Comparison of ENCODE assay signal across 9 mouse cellular contexts in the genomic region with DNA sequence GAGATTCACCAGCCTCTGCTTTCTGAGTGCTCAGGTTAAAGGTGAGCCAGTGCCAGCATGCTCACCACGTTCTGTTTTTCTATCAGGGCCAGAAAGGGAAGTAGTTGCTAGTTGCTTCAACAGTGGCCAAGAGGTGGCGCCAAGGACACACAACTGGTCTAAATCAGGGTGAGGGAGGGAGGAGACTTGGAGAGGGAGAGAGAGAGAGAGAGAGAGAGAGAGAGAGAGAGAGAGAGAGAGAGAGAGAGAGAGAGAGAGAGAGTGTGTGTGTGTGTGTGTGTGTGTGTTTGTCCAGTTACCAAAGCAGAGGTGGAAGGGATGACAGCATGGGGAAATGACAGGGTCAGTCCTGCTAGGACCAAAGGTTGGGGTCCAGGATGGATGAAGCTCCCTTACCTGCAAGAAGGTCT. TPM values are rescaled to one million over a fixed set of nuclear protein-coding genes. Genes with fewer than 3 reads are reported as not detected.
DNase-seq lines count a peak whose midpoint lies in the region; ATAC-seq and TF ChIP-seq lines count a peak whose summit lies in the region.
"Had no signal": no experiment of that assay in that cellular context is flagged by ENCODE, and none has a peak within 500 bp of the region (broad histone marks: within the 10 kb centered on the region; RNA-seq: fewer than 3 reads in every experiment).

No protein-coding gene starts in this region.

- H3K4me3 ChIP-seq in heart, adult 2 months, result no peak overlapping the region
- H3K4me3 ChIP-seq in heart, embryonic 12.5 days, result no peak overlapping the region
- H3K4me3 ChIP-seq in C2C12 (ENCODE audit: insufficient read depth, poor library complexity, severe bottlenecking), result no peak overlapping the region
- no peak overlapping the region for H3K4me3 ChIP-seq in liver, embryonic 14.5 days (ENCODE audit: insufficient read depth in 1 of 2, low read depth in 2 of 2, low read length in 2 of 2)
- H3K4me3 ChIP-seq: stomach, embryonic 15.5 days had no signal

- intact Hi-C loops in heart, adult 2 months (cut with DNase I), result loop anchor here (1.0 kb wide), 1 partner anchor 41 kb away; no protein-coding TSS in a partner anchor

- no peak overlapping the region for H3K27ac ChIP-seq in heart, adult 2 months
- H3K27ac ChIP-seq in heart, embryonic 12.5 days (ENCODE audit: poor library complexity, severe bottlenecking), result no peak overlapping the region
- H3K27ac ChIP-seq in liver, embryonic 14.5 days, result no peak overlapping the region
- H3K27ac ChIP-seq: stomach, embryonic 15.5 days had no signal

- H3K36me3 ChIP-seq in heart, adult 2 months (ENCODE audit: control insufficient read depth, insufficient read depth, low read length), result peaks cover 8% of the 10 kb centered on the region
- peaks cover 89% of the 10 kb centered on the region for H3K36me3 ChIP-seq in heart, embryonic 12.5 days
- H3K36me3 ChIP-seq in C2C12 (ENCODE audit: control insufficient read depth, insufficient read depth), result peaks cover 97% of the 10 kb centered on the region
- H3K36me3 ChIP-seq in liver, embryonic 14.5 days (replicated peaks; ENCODE audit: control insufficient read depth, insufficient read depth, low read depth), result peaks cover 11% of the 10 kb centered on the region

- no peak for ATAC-seq in heart, embryonic 12.5 days (ENCODE audit: insufficient number of reproducible peaks, low FRiP score)
- ATAC-seq in liver, embryonic 14.5 days (ENCODE audit: insufficient read depth), result peak; percentile 22; the same call in 1 of the 2 replicates

- no peaks in the 10 kb centered on the region for H3K27me3 ChIP-seq in heart, adult 2 months (ENCODE audit: control insufficient read depth, insufficient read depth, low read length)
- no peaks in the 10 kb centered on the region for H3K27me3 ChIP-seq in heart, embryonic 12.5 days (replicated peaks)
- H3K27me3 ChIP-seq in C2C12 (ENCODE audit: control insufficient read depth, insufficient read depth, insufficient read length), result no peaks in the 10 kb centered on the region
- no peaks in the 10 kb centered on the region for H3K27me3 ChIP-seq in liver, embryonic 14.5 days (ENCODE audit: control insufficient read depth, insufficient read depth, low read length)
- H3K27me3 ChIP-seq: stomach, embryonic 15.5 days had no signal

- H3K9ac ChIP-seq in heart, adult 2 months (ENCODE audit: low read depth, low read length), result no peak overlapping the region
- no peak overlapping the region for H3K9ac ChIP-seq in heart, embryonic 12.5 days
- no peak overlapping the region for H3K9ac ChIP-seq in liver, embryonic 14.5 days (replicated peaks)
- H3K9ac ChIP-seq: stomach, embryonic 15.5 days had no signal

- H3ac ChIP-seq in C2C12 (ENCODE audit: control insufficient read depth, insufficient read length, low read depth), result no peak overlapping the region

- TF ChIP-seq CTCF in heart, adult 2 months (IDR thresholded peaks at IDR 0.05), result peak; percentile 65
- TF ChIP-seq CTCF in C2C12 (IDR thresholded peaks at IDR 0.05; ENCODE audit: control insufficient read depth, insufficient read depth, insufficient read length), result peak; percentile 64
- TF ChIP-seq CTCF in liver, embryonic 14.5 days (IDR thresholded peaks at IDR 0.05; ENCODE audit: low read depth), result peak; percentile 71

- TF ChIP-seq EP300 in heart, adult 2 months (IDR thresholded peaks at IDR 0.05; ENCODE audit: insufficient read depth, low read depth, low read length), result peak; percentile 75; the same call in 1 of the 2 replicates
- TF ChIP-seq EP300 in liver, embryonic 14.5 days (IDR thresholded peaks at IDR 0.05; ENCODE audit: low read depth), result no peak

- no peaks in the 10 kb centered on the region for H3K79me3 ChIP-seq in C2C12 (ENCODE audit: low read depth)

- TF ChIP-seq POLR2A in heart, adult 2 months (IDR thresholded peaks at IDR 0.05; ENCODE audit: insufficient read depth, low read depth, low read length), result no peak

- H3K9me3 ChIP-seq in heart, embryonic 12.5 days (replicated peaks), result no peaks in the 10 kb centered on the region
- H3K9me3 ChIP-seq in liver, embryonic 14.5 days (ENCODE audit: control insufficient read depth, low read length), result no peaks in the 10 kb centered on the region
- H3K9me3 ChIP-seq: stomach, embryonic 15.5 days had no signal

- H3K4me1 ChIP-seq in heart, adult 2 months (ENCODE audit: control insufficient read depth, insufficient read depth, low read length), result peaks cover 1% of the 10 kb centered on the region; the same call in 1 of the 2 replicates
- peaks cover under 1% of the 10 kb centered on the region; the same call in 1 of the 2 replicates for H3K4me1 ChIP-seq in heart, embryonic 12.5 days (replicated peaks)
- no peaks in the 10 kb centered on the region for H3K4me1 ChIP-seq in liver, embryonic 14.5 days (replicated peaks; ENCODE audit: control insufficient read depth in 2 of 2, insufficient read depth in 2 of 2, low read length in 1 of 2)
- H3K4me1 ChIP-seq: stomach, embryonic 15.5 days had no signal

- no peak overlapping the region for H3K4me2 ChIP-seq in heart, embryonic 12.5 days
- H3K4me2 ChIP-seq in liver, embryonic 14.5 days (ENCODE audit: low read depth), result no peak overlapping the region
- H3K4me2 ChIP-seq: stomach, embryonic 15.5 days had no signal

- WGBS in heart, adult 2 months, result 0% methylated on average over 2 of the region's 2 CpGs
- 14% methylated on average over 2 of the region's 2 CpGs for WGBS in heart, embryonic 12.5 days
- WGBS in liver, embryonic 14.5 days (ENCODE audit: insufficient replicate concordance), result 5% methylated on average over 2 of the region's 2 CpGs

- no peaks in the 10 kb centered on the region for H3K79me2 ChIP-seq in heart, adult 2 months (replicated peaks; ENCODE audit: control insufficient read depth, insufficient read depth, low read length)
- H3K79me2 ChIP-seq in C2C12 (ENCODE audit: control insufficient read depth, insufficient read depth), result peaks cover 14% of the 10 kb centered on the region

- peak; percentile 70 to 72 for DNase-seq in heart, adult 2 months
- peak; percentile 75 for DNase-seq in adrenal gland, postnatal 10 days
- peak; percentile 43 for DNase-seq in gastrocnemius, postnatal 25 days
- no peak for DNase-seq in liver, embryonic 14.5 days (ENCODE audit: low read depth in 3 of 3, low spot score in 3 of 3)
- DNase-seq in retina, postnatal 7 days (ENCODE audit: low read depth, low spot score), result peak; percentile 74
- DNase-seq in ovary, adult 18-20 months (ENCODE audit: low spot score), result no peak

TF ChIP-seq in C2C12, 6 proteins besides CTCF, POLR2A, EP300 and RAD21:
- TF ChIP-seq MYOG (IDR thresholded peaks at IDR 0.05; ENCODE audit: control insufficient read depth, extremely low read depth, insufficient read length) (no peak), FOSL1 (IDR thresholded peaks at IDR 0.05; ENCODE audit: insufficient read depth, low read length, poor library complexity, severe bottlenecking) (no peak), USF1 (IDR thresholded peaks at IDR 0.05; ENCODE audit: low read depth) (no peak), MYOD1 (IDR thresholded peaks at IDR 0.05; ENCODE audit: control insufficient read depth, insufficient read length, low read depth) (no peak)
TF ChIP-seq in C2C12: peak in this region for 0.

RNA-seq across cellular contexts. Expression of gene Zfp385a, which starts 7.4 kb away (rescaled TPM):
- 10 to 100 TPM; 10.1 to 10.4 TPM for total RNA-seq in heart, adult 2 months (2021)
- 7.3 and 12.0 TPM in 2 replicates for polyA plus RNA-seq in heart, adult 2 months (2012; rRNA removed)
- 9.2 and 10.3 TPM in 2 replicates for polyA plus RNA-seq in heart, embryonic 12.5 days (2016; fragmentation: Nextera tagmentation; extraction: Ambion mirVana)
- polyA plus RNA-seq in C2C12 (2012; fragmentation: generic; extraction: Trizol), result 21.2 TPM
- total RNA-seq in adrenal gland, postnatal 10 days (2021), result 10 to 100 TPM; 20.1 to 24.2 TPM
- total RNA-seq in gastrocnemius, postnatal 25 days (2021), result 10 to 100 TPM; 17.0 to 77.5 TPM
- polyA plus RNA-seq in liver, embryonic 14.5 days (2012; rRNA removed), result 4.9 and 5.6 TPM in 2 replicates
- 4.7 and 6.2 TPM in 2 replicates for polyA plus RNA-seq in liver, embryonic 14.5 days (2014; fragmentation: Nextera tagmentation; extraction: Ambion mirVana)

RNA-seq across cellular contexts. Expression of gene Itga5, which starts 19.3 kb away (rescaled TPM):
- 10 to 100 TPM; 36.4 to 36.7 TPM for total RNA-seq in heart, adult 2 months (2021)
- 38.6 and 44.6 TPM in 2 replicates for polyA plus RNA-seq in heart, adult 2 months (2012; rRNA removed)
- polyA plus RNA-seq in heart, embryonic 12.5 days (2016; fragmentation: Nextera tagmentation; extraction: Ambion mirVana), result 111 and 115 TPM in 2 replicates
- polyA plus RNA-seq in C2C12 (2012; fragmentation: generic; extraction: Trizol), result 104 TPM
- 10 to 100 TPM; 38.0 to 38.2 TPM for total RNA-seq in adrenal gland, postnatal 10 days (2021)
- total RNA-seq in gastrocnemius, postnatal 25 days (2021), result 10 to 100 TPM in 1 of 2 experiments, 1 to 10 TPM in 1; 9.5 to 15.2 TPM
- polyA plus RNA-seq in liver, embryonic 14.5 days (2012; rRNA removed), result 8.4 and 9.3 TPM in 2 replicates
- 9.9 and 12.5 TPM in 2 replicates for polyA plus RNA-seq in liver, embryonic 14.5 days (2014; fragmentation: Nextera tagmentation; extraction: Ambion mirVana)

RNA-seq across cellular contexts. Expression of gene Gpr84, which starts 36.9 kb away (rescaled TPM):
- total RNA-seq in heart, adult 2 months (2021), result not detected
- polyA plus RNA-seq in heart, adult 2 months (2012; rRNA removed), result 0.06 TPM in 1 of 2 replicates, not detected in the other
- polyA plus RNA-seq in heart, embryonic 12.5 days (2016; fragmentation: Nextera tagmentation; extraction: Ambion mirVana), result 0.17 and 0.29 TPM in 2 replicates
- not detected for polyA plus RNA-seq in C2C12 (2012; fragmentation: generic; extraction: Trizol)
- total RNA-seq in adrenal gland, postnatal 10 days (2021), result not detected
- not detected for total RNA-seq in gastrocnemius, postnatal 25 days (2021)
- 0.17 and 0.20 TPM in 2 replicates for polyA plus RNA-seq in liver, embryonic 14.5 days (2012; rRNA removed)
- polyA plus RNA-seq in liver, embryonic 14.5 days (2014; fragmentation: Nextera tagmentation; extraction: Ambion mirVana), result 0.18 and 0.32 TPM in 2 replicates

Comparison
In these comparisons a context has a peak if more than half of its experiments do, and no peak if none do; other contexts are left out.
1. DNase-seq: peak in heart, adult 2 months (2 of 2), adrenal gland, postnatal 10 days (single experiment), gastrocnemius, postnatal 25 days (single experiment) and retina, postnatal 7 days (single experiment); none in liver, embryonic 14.5 days (0 of 3) and ovary, adult 18-20 months (single experiment).
2. Peak in every context shown above with its lines, with median percentiles within 50 percentile points of each other: CTCF ChIP-seq.